Mouse (Mus musculus) stomach, embryonic 15.5 days (tissue): Measurements from ENCODE around the gene Pgp. TPM values are rescaled to one million over a fixed set of nuclear protein-coding genes. Genes with fewer than 3 reads are reported as not detected.
A peak's percentile ranks its signal among the peaks of the same experiment; 100 is the strongest.

ENCODE experiments used
- ATAC-seq: fragments of 200-750 bp; cut with Nextera tagmentation; 2 replicates; pipeline ENCODE4 v1.8.0; 2017; ENCODE audit warnings: low read depth, moderate number of reproducible peaks, moderate TSS enrichment; ENCODE audit not compliant: insufficient read depth, low FRiP score
- H3K27ac ChIP-seq: fragments of 300-500 bp; sonication (generic); 2 replicates; pipeline ENCODE4 v1.5.1; 2015; ENCODE audit warnings: mild to moderate bottlenecking, inconsistent platforms
- H3K27me3 ChIP-seq: fragments of 300-500 bp; sonication (generic); replicated peaks from 2 replicates; pipeline ENCODE4 v1.6.1; 2015; ENCODE audit warnings: inconsistent platforms
- H3K36me3 ChIP-seq: fragments of 300-500 bp; sonication (generic); 2 replicates; pipeline ENCODE4 v1.6.1; 2015; ENCODE audit warnings: inconsistent platforms
- H3K4me1 ChIP-seq: fragments of 300-500 bp; sonication (generic); 2 replicates; pipeline ENCODE4 v1.6.1; 2015; ENCODE audit warnings: inconsistent platforms
- H3K4me2 ChIP-seq: fragments of 300-500 bp; sonication (generic); 2 replicates; pipeline ENCODE4 v1.6.1; 2015; ENCODE audit warnings: mild to moderate bottlenecking, inconsistent platforms
- H3K4me3 ChIP-seq: fragments of 300-500 bp; sonication (generic); replicated peaks from 2 replicates; pipeline ENCODE4 v1.5.1; 2015; ENCODE audit warnings: inconsistent platforms
- H3K9ac ChIP-seq: fragments of 300-500 bp; sonication (generic); 2 replicates; pipeline ENCODE4 v1.6.1; 2015; ENCODE audit warnings: inconsistent platforms
- H3K9me3 ChIP-seq: fragments of 300-500 bp; sonication (generic); 2 replicates; pipeline ENCODE4 v1.6.1; 2016; ENCODE audit warnings: inconsistent platforms
- WGBS: fragments of 180-500 bp; shearing (Covaris S2); methylation state at CpG from one replicate; pipeline ENCODE4 v1.1.7; 2015; 5-methylcytosine and 5-hydroxymethylcytosine counted together
- polyA plus RNA-seq: library from polyadenylated mRNA; unstranded; fragments of >200 nt; fragmentation: Nextera tagmentation; extraction: Ambion mirVana; gene quantifications from 2 replicates; pipeline ENCODE4 v1.2.1, GENCODE M21; 2015

The Pgp gene
- polyA plus RNA-seq, 1 experiment from 2014 or later = 64.6 TPM

DNA sequence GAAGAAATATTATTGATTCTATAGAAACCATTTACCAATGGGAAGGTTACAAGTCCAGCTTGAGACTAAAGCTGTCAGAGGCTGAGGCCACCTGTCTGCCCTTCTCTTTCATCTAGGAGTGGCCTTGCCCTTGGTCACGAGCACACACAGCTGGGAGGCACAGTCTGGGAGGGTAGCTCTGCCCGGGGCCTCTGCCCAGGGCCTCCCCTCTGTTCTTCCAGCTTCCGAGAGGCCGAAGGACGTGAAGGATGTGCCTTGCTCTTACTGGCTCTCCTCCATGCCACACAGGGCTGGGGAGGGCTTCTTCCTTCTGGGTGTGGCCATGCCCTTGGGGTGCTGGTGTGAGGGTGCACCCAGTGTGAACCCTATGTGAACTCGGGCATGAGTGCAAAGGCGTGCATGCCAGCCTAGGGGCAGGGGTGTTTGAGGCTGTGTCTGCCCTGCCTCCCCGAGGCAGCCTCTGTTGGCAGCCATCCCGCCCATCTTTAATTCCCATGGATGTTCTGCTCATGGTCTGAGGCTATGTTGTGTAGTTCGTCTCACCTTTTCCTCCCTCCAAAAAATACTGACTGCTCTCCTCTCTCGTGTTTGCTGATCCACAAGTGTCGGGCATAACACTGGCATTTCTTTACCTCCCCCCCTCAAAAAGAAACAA is 37.7 kb downstream of the Pgp start:
- Histone ChIP-seq H3K27me3 (no peaks in the 10 kb centered on the region), H3K4me1 (peaks cover 8% of the 10 kb centered on the region), H3K9ac (no peak overlapping the region), H3K4me2 (no peak overlapping the region), H3K36me3 (peaks cover 48% of the 10 kb centered on the region), H3K4me3 (no peak overlapping the region), H3K27ac (no peak overlapping the region), H3K9me3 (no peaks in the 10 kb centered on the region)
- no peak for ATAC-seq
- whole genome bisulfite sequencing = 71% methylated on average over 12 of the region's 12 CpGs

- H3K4me1 ChIP-seq = no peaks in the 10 kb centered on the region
Measured at GRCm38 (mm10) chr17:24513609-24514008, 43.4 kb downstream of the Pgp start.

GRCm38 (mm10) chr17:24514270-24515257 is 44.4 kb downstream of the Pgp start:
- H3K27me3 ChIP-seq = no peaks in the 10 kb centered on the region
- 83% methylated on average over 24 of the region's 24 CpGs for WGBS
- H3K9me3 ChIP-seq = no peaks in the 10 kb centered on the region
- H3K9ac ChIP-seq = no peak overlapping the region
- H3K27ac ChIP-seq = peak overlapping the region; percentile 28; the same call in 1 of the 2 replicates
- H3K4me3 ChIP-seq = no peak overlapping the region
- no peak overlapping the region for H3K4me2 ChIP-seq
- 0 out of 2 replicates have a peak, but pooled peaks have one; percentile 5 for ATAC-seq
- H3K4me1 ChIP-seq = no peaks in the 10 kb centered on the region
- peaks cover 58% of the 10 kb centered on the region for H3K36me3 ChIP-seq

More at GRCm38 (mm10) chr17:24513609-24514008, 43.4 kb downstream of the Pgp start:
- no peak overlapping the region for H3K4me3 ChIP-seq
- peaks cover 67% of the 10 kb centered on the region for H3K36me3 ChIP-seq
- 52% methylated on average over 5 of the region's 5 CpGs for WGBS
- ATAC-seq = 0 out of 2 replicates have a peak, but pooled peaks have one; percentile 1
- H3K9me3 ChIP-seq = no peaks in the 10 kb centered on the region
- no peaks in the 10 kb centered on the region for H3K27me3 ChIP-seq
- H3K9ac ChIP-seq = no peak overlapping the region
- no peak overlapping the region; the same call in 1 of the 2 replicates for H3K4me2 ChIP-seq
- H3K27ac ChIP-seq = no peak overlapping the region

GRCm38 (mm10) chr17:24520450-24520849 is 50.3 kb downstream of the Pgp start:
- Histone ChIP-seq H3K9ac (no peak overlapping the region), H3K27me3 (no peaks in the 10 kb centered on the region), H3K27ac (no peak overlapping the region), H3K4me3 (no peak overlapping the region), H3K4me1 (no peaks in the 10 kb centered on the region; the same call in 1 of the 2 replicates), H3K9me3 (no peaks in the 10 kb centered on the region), H3K36me3 (peaks cover 16% of the 10 kb centered on the region), H3K4me2 (no peak overlapping the region)
- ATAC-seq = no peak
- WGBS = 80% methylated on average over 4 of the region's 4 CpGs

Other genes with a start within 250 kb of the Pgp start
- 9.8 and 10.0 TPM in 2 replicates for gene Tedc2, start 249.5 kb upstream of the Pgp start, polyA plus RNA-seq
- gene Ccnf, start 218.9 kb upstream of the Pgp start, polyA plus RNA-seq = 54.2 and 55.0 TPM in 2 replicates
- gene Abca17, start 119.3 kb upstream of the Pgp start, polyA plus RNA-seq = 0.09 and 0.23 TPM in 2 replicates
- gene Abca3, start 118.4 kb upstream of the Pgp start, polyA plus RNA-seq = 11.9 TPM in 2 replicates
- 230 and 250 TPM in 2 replicates for gene Rnps1, start 55.8 kb upstream of the Pgp start, polyA plus RNA-seq
- 137 and 157 TPM in 2 replicates for gene Eci1, start 43.8 kb upstream of the Pgp start, polyA plus RNA-seq
- 2.7 and 4.6 TPM in 2 replicates for gene Dnase1l2, start 27.3 kb upstream of the Pgp start, polyA plus RNA-seq
- 30.8 and 33.7 TPM in 2 replicates for gene E4f1, start 79 bp upstream of the Pgp start, polyA plus RNA-seq
- 0.31 TPM in 1 of 2 replicates, not detected in the other for gene Bricd5, start 3.5 kb downstream of the Pgp start, polyA plus RNA-seq
- 25.0 and 30.5 TPM in 2 replicates for gene Mlst8, start 8.7 kb downstream of the Pgp start, polyA plus RNA-seq
- gene Caskin1, start 18.2 kb downstream of the Pgp start, polyA plus RNA-seq = 2.6 and 3.0 TPM in 2 replicates
- gene Traf7, start 57.5 kb downstream of the Pgp start, polyA plus RNA-seq = 82.7 and 84.2 TPM in 2 replicates
- 8.3 and 11.6 TPM in 2 replicates for gene Rab26, start 63.8 kb downstream of the Pgp start, polyA plus RNA-seq
- 27.3 and 29.0 TPM in 2 replicates for gene Pkd1, start 79.4 kb downstream of the Pgp start, polyA plus RNA-seq
- 45.4 TPM in 2 replicates for gene Tsc2, start 162.2 kb downstream of the Pgp start, polyA plus RNA-seq
- 18.7 and 20.3 TPM in 2 replicates for gene Nthl1, start 162.3 kb downstream of the Pgp start, polyA plus RNA-seq
- 51.0 and 53.7 TPM in 2 replicates for gene Slc9a3r2, start 179.9 kb downstream of the Pgp start, polyA plus RNA-seq
- 0.30 and 0.46 TPM in 2 replicates for gene Npw, start 188.1 kb downstream of the Pgp start, polyA plus RNA-seq
- gene Zfp598, start 199.3 kb downstream of the Pgp start, polyA plus RNA-seq = 19.3 and 22.1 TPM in 2 replicates
- 6.3 and 6.9 TPM in 2 replicates for gene Syngr3, start 219.6 kb downstream of the Pgp start, polyA plus RNA-seq
- gene Gfer, start 225.8 kb downstream of the Pgp start, polyA plus RNA-seq = 40.9 and 44.1 TPM in 2 replicates
- 3.2 and 3.5 TPM in 2 replicates for gene Noxo1, start 225.8 kb downstream of the Pgp start, polyA plus RNA-seq
- 64.4 and 68.0 TPM in 2 replicates for gene Tbl3, start 237.3 kb downstream of the Pgp start, polyA plus RNA-seq
- 0.19 TPM in 1 of 2 replicates, not detected in the other for gene Rnf151, start 247.7 kb downstream of the Pgp start, polyA plus RNA-seq
- gene Rps2, start 247.7 kb downstream of the Pgp start, polyA plus RNA-seq = 1,497 and 1,515 TPM in 2 replicates